Mouse (Mus musculus): ENCODE measurements around the gene Cacna2d2. TPM values are rescaled to one million over a fixed set of nuclear protein-coding genes. Genes with fewer than 3 reads are reported as not detected.

Gene Cacna2d2
- polyA plus RNA-seq, 1 experiment from 2014 or later: 9.8 TPM

DNA sequence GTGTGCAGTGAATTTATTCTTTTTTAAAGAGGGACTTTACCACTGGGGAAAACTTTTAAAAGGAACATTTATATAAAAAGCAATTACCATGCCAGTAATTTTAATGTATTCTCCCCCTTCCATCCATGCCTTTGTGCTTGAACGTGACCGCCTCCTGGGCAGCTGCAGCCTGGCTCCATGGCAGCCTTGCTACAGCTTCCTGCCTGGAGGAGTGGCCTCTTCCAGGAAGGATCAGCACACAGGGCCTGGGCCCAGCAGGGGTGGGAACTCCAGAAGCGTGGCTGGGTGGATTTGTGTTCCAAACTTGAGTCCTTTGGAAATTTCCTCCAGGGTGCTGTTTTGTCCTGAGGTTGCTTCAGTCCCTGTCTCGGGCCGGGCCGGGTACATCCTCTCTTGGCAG is 35.9 kb downstream of the Cacna2d2 start:
- no peak overlapping the region for H3K4me2 ChIP-seq
- H3K36me3 ChIP-seq: no peaks in the 10 kb centered on the region
- no peaks in the 10 kb centered on the region for H3K9me3 ChIP-seq (replicated peaks)
- WGBS: 13% methylated on average over 6 of the region's 6 CpGs
- H3K4me3 ChIP-seq (replicated peaks): no peak overlapping the region
- H3K9ac ChIP-seq (replicated peaks): no peak overlapping the region
- ATAC-seq (ENCODE audit: low FRiP score): no peak
- H3K4me1 ChIP-seq: peaks cover 48% of the 10 kb centered on the region
- peak overlapping the region; percentile 54 for H3K27ac ChIP-seq (replicated peaks)
- H3K27me3 ChIP-seq (replicated peaks): no peaks in the 10 kb centered on the region

DNA sequence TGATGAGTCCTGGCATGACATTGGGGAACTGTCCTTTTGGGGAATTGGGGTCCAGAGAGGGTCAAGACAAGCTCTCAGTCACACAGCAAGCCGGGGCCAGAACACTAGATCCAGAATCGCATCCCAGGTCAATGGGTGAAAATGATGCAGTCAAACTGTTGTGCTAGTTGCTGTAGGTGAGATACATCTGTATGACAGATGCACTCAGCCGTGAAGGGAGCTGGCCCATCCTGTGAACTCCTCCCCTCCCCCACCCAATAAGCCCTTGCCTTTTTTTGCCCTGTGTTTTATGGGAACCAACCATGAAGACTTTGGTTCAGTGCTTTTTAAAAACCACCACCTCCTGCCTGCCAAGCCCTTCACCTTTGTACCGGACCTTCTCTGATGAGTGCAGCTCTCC is 43.5 kb downstream of the Cacna2d2 start:
- H3K36me3 ChIP-seq: no peaks in the 10 kb centered on the region
- ATAC-seq (ENCODE audit: low FRiP score): no peak
- peak overlapping the region; percentile 82 for H3K27ac ChIP-seq (replicated peaks)
- H3K4me3 ChIP-seq (replicated peaks): no peak overlapping the region
- H3K4me1 ChIP-seq: peaks cover 52% of the 10 kb centered on the region
- WGBS: 52% methylated on average over 4 of the region's 4 CpGs
- H3K4me2 ChIP-seq: no peak overlapping the region
- no peaks in the 10 kb centered on the region for H3K9me3 ChIP-seq (replicated peaks)
- H3K9ac ChIP-seq (replicated peaks): no peak overlapping the region
- no peaks in the 10 kb centered on the region for H3K27me3 ChIP-seq (replicated peaks)

DNA sequence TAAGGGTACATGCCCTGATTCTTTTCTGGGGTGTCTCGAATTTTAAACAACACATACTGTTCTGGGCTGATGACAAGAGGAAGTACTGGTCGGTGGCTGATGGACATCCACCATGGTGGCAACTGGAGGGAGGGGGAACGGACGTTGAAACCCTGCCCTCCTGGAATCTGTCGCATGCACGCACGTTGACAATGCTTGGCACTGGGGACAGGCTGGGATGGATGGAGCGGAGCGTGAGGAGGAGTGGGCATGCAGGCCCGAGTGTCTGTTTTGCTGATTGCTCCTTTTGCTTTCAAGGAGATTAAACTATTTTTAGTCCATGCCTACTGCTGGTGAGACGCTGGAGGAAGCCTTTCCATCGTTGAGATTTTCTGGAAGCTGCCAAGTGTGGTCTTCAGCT is 43.9 kb downstream of the Cacna2d2 start:
- Histone ChIP-seq H3K9me3 (replicated peaks) (no peaks in the 10 kb centered on the region), H3K27me3 (replicated peaks) (no peaks in the 10 kb centered on the region), H3K36me3 (no peaks in the 10 kb centered on the region), H3K27ac (replicated peaks) (peak overlapping the region; percentile 82), H3K9ac (replicated peaks) (0 out of 2 replicates have a peak overlapping the region, but pooled peaks have one; percentile 36), H3K4me3 (replicated peaks) (no peak overlapping the region), H3K4me2 (no peak overlapping the region; the same call in 1 of the 2 replicates), H3K4me1 (peaks cover 52% of the 10 kb centered on the region)
- WGBS: 41% methylated on average over 12 of the region's 12 CpGs
- peak; percentile 15; the same call in 1 of the 2 replicates for ATAC-seq (ENCODE audit: low FRiP score)

DNA sequence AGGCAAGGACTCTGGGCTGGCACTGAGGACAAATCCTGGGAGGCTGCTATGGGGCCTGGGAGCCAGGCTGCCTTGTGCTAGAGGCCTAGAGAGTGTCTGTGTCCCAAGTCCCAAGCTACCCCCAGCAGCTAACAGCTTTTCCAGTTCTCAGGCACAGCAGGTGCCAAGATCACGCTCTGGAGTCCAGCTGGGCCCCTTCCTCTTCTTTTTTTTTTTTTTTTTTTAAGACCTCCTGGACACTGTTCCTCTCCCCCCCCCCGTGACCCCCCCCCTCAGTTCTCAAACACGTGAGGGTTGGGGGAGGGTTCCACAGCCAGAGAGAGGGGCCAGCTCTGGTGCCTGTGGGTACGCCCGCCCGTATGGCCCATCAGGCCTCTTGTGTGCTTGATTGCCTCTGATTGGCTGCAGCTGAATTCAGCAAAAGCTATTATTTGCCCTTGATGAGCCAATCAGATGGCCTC is 45.6 kb downstream of the Cacna2d2 start:
- no peak for ATAC-seq (ENCODE audit: low FRiP score)
- no peaks in the 10 kb centered on the region for H3K36me3 ChIP-seq
- no peaks in the 10 kb centered on the region for H3K27me3 ChIP-seq (replicated peaks)
- WGBS: 18% methylated on average over 2 of the region's 6 CpGs
- H3K9me3 ChIP-seq (replicated peaks): no peaks in the 10 kb centered on the region
- H3K27ac ChIP-seq (replicated peaks): peak overlapping the region; percentile 56; the same call in 1 of the 2 replicates
- no peak overlapping the region for H3K4me2 ChIP-seq
- H3K9ac ChIP-seq (replicated peaks): no peak overlapping the region
- peaks cover 65% of the 10 kb centered on the region for H3K4me1 ChIP-seq
- H3K4me3 ChIP-seq (replicated peaks): no peak overlapping the region

DNA sequence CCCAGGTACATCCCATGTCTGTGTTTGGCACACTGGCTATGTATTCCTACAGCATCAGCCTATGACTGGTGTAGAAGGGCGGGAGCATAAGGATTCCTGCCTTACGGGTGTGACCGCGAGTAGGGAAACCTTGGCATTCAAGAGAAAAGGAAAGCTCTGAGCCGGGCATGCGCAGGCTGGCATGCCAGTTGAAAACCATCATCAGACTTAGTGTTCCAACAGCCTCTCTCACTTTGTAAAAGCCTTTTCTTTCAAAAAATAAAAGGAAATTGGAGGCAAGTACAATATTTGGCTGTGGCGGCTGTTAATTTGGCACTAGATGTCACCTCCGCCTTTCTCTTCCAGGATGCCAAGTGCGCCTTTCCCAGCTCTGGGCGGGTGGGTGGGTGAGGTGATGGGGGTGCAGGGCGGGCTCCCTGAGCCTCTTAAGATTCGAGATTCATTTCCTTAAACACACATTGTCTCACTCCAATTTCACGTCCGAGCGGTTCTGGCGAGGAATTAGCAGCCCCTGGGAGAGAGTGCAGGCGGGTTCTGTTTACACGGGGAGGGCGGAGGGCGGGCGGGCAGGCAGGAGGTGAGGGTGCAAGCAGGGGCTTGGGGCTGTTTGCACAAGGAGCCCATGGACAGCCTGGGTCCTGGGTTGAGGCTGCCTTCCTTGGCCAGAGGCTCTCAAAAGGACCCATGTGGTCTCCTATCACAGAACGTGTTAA is 49.5 kb downstream of the Cacna2d2 start:
- Histone ChIP-seq H3K27me3 (replicated peaks) (no peaks in the 10 kb centered on the region), H3K4me1 (peaks cover 53% of the 10 kb centered on the region), H3K9ac (replicated peaks) (no peak overlapping the region), H3K9me3 (replicated peaks) (no peaks in the 10 kb centered on the region), H3K36me3 (no peaks in the 10 kb centered on the region), H3K4me3 (replicated peaks) (no peak overlapping the region), H3K4me2 (no peak overlapping the region), H3K27ac (replicated peaks) (peak overlapping the region; percentile 28)
- 43% methylated on average over 22 of the region's 22 CpGs for WGBS
- no peak for ATAC-seq (ENCODE audit: low FRiP score)

DNA sequence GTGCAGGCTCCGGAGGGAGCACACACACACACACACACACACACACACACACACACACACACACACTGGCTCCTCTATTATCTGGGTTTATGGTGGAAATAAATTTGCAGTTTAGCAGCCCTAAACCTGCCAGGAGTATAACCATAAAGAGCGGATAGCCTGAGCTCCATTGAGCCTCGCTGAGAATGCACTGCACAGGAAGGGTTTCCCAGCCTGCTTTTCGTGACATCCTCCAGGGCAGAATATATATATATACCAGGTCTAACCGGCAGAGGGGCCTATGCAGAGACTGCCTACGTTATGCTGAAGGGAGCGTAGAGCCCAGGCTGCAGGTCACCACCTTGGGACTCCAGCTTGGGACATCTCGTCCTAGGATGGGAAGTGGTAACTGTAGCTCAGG is 52.0 kb downstream of the Cacna2d2 start:
- Histone ChIP-seq H3K9ac (replicated peaks) (no peak overlapping the region), H3K27ac (replicated peaks) (peak overlapping the region; percentile 68)
- 18% methylated on average over 8 of the region's 8 CpGs for WGBS

DNA sequence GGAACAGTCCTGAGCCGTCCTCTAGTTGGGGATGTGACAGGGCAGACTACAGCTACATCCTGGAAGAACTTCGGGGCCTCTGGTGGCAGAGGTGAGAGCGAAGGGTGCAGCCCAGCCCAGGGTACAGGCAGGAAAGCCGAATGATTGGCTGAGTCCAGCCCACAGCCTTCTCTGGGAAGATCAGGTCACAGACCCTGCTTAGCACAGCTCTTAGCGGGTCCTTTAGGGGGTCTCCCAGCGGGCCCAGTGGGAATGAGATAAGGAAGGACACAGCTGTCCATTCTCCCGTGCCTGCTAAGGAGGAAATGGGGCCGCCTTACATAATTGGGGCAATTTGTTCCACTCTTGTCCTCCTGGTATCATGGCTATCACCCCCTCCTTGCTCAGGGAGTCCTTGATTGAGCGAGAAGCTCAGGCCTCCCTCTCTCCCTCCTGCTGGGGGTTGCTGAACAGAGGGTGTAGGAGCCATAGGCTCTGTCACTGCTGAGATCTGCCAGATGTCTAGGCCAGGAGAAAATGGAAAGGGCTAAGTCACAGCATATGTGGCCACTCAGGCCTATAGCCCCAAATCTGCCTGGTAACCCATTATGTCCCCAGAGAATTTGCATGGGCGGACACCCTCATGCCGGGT is 52.6 kb downstream of the Cacna2d2 start:
- ATAC-seq (ENCODE audit: low FRiP score): peak; percentile 19; the same call in 1 of the 2 replicates
- H3K4me1 ChIP-seq: peaks cover 38% of the 10 kb centered on the region
- 28% methylated on average over 11 of the region's 11 CpGs for WGBS
- peak overlapping the region; percentile 68 for H3K27ac ChIP-seq (replicated peaks)
- H3K9me3 ChIP-seq (replicated peaks): no peaks in the 10 kb centered on the region
- no peak overlapping the region for H3K4me3 ChIP-seq (replicated peaks)
- H3K4me2 ChIP-seq: no peak overlapping the region
- no peaks in the 10 kb centered on the region for H3K36me3 ChIP-seq
- H3K9ac ChIP-seq (replicated peaks): no peak overlapping the region
- no peaks in the 10 kb centered on the region for H3K27me3 ChIP-seq (replicated peaks)

More for the DNA sequence above, 52.0 kb downstream of the Cacna2d2 start:
- Histone ChIP-seq H3K27me3 (replicated peaks) (no peaks in the 10 kb centered on the region), H3K4me1 (peaks cover 38% of the 10 kb centered on the region), H3K36me3 (no peaks in the 10 kb centered on the region), H3K9me3 (replicated peaks) (no peaks in the 10 kb centered on the region), H3K4me2 (no peak overlapping the region), H3K4me3 (replicated peaks) (no peak overlapping the region)
- ATAC-seq (ENCODE audit: low FRiP score): peak; percentile 67; the same call in 1 of the 2 replicates

DNA sequence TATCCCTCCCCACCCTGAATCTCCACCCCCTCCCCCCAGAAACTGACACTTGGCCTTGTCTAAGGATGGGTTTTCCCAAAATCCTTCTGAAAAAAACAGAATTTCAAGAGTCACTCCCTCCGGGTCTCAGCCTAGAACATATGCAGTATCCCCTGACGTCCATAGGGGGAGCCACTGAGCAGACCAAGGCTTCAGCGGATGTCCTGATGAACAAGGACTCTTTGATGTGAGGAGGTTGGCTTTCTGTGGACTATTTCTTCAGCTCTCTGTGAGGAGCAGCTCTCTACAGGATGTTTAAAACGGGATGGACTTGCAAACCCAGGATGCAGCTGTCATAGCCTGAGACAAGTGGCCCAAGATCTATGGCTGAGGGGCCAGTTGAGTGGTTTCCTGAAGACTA is 53.1 kb downstream of the Cacna2d2 start:
- Histone ChIP-seq H3K9ac (replicated peaks) (no peak overlapping the region), H3K27ac (replicated peaks) (peak overlapping the region; percentile 68; the same call in 1 of the 2 replicates), H3K27me3 (replicated peaks) (no peaks in the 10 kb centered on the region), H3K9me3 (replicated peaks) (no peaks in the 10 kb centered on the region), H3K36me3 (no peaks in the 10 kb centered on the region), H3K4me3 (replicated peaks) (no peak overlapping the region), H3K4me2 (no peak overlapping the region), H3K4me1 (peaks cover 38% of the 10 kb centered on the region)
- no peak for ATAC-seq (ENCODE audit: low FRiP score)
- WGBS: 32% methylated on average over 4 of the region's 4 CpGs

DNA sequence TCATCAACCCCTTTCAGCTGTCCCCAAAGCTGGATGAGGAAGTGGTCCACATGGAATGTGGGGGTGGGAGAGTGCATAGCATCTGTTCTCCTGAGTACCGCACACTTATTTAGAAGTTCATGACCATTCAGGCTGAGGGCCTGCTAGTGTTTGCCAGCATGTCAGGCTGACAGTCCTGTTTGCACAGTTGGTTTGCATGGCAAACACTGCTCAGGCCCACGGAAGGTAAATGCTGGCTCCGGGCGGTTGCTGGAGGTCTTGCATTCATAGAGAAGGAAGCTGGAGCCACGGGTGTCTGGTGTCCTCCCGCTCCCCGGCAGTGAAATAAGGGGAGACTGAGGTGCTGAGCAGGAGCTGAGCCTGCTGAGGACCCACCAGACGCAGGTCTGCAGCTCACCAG is 53.7 kb downstream of the Cacna2d2 start:
- 83% methylated on average over 8 of the region's 8 CpGs for WGBS

DNA sequence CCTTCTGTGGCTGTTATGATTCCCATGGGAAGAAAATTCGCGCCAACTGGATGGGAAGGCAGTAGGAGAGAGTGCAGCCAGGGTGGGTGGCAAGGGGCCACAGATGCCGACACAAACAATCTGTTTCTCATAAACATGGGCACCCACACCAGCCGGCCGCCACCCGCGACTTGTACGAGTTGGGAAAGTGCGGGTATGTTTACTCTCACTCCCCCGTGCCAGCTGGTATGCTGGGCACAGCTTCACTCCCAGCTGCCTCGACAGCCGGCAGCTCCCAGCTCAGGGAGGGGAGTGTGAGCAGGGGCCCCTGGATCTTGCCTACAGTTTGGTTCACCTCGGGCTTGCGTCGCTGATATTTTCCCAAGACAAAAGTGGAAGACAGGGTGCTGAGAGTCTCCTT is 57.3 kb downstream of the Cacna2d2 start:
- H3K9me3 ChIP-seq (replicated peaks): no peaks in the 10 kb centered on the region
- ATAC-seq (ENCODE audit: low FRiP score): no peak
- no peaks in the 10 kb centered on the region for H3K36me3 ChIP-seq
- no peaks in the 10 kb centered on the region for H3K27me3 ChIP-seq (replicated peaks)
- 57% methylated on average over 15 of the region's 15 CpGs for WGBS
- H3K4me1 ChIP-seq: peaks cover 14% of the 10 kb centered on the region
- H3K9ac ChIP-seq (replicated peaks): no peak overlapping the region
- no peak overlapping the region for H3K27ac ChIP-seq (replicated peaks)
- H3K4me3 ChIP-seq (replicated peaks): no peak overlapping the region
- H3K4me2 ChIP-seq: no peak overlapping the region

More for the DNA sequence above, 53.7 kb downstream of the Cacna2d2 start:
- no peak overlapping the region for H3K4me2 ChIP-seq
- H3K36me3 ChIP-seq: no peaks in the 10 kb centered on the region
- no peak overlapping the region for H3K9ac ChIP-seq (replicated peaks)
- no peak overlapping the region for H3K27ac ChIP-seq (replicated peaks)
- H3K9me3 ChIP-seq (replicated peaks): no peaks in the 10 kb centered on the region
- H3K27me3 ChIP-seq (replicated peaks): no peaks in the 10 kb centered on the region
- H3K4me1 ChIP-seq: peaks cover 38% of the 10 kb centered on the region
- ATAC-seq (ENCODE audit: low FRiP score): no peak
- no peak overlapping the region for H3K4me3 ChIP-seq (replicated peaks)

DNA sequence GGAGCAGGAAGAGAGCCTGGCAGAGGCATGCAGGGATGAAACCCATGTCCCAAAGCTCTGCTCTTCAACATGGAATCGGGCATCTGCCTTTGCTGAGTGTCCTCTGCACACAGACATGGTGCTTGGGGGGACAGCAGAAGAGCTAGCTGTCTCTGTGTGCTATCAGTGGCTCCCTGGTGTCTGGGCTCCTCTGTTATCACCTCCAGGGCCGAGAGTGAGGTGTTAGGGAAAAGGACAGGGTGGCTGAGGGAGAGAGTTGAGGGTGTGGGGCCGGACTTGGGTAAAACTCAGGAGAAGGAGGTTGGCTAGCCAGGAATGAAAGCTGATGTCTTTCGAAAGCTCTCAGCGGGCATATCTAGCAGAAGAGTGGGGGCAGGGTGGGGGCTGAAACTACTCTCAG is 63.5 kb downstream of the Cacna2d2 start:
- no peak overlapping the region for H3K4me2 ChIP-seq
- H3K36me3 ChIP-seq: 0 out of 2 replicates have a peak, but pooled peaks cover 3% of the 10 kb centered on the region
- no peak overlapping the region for H3K9ac ChIP-seq (replicated peaks)
- H3K4me3 ChIP-seq (replicated peaks): no peak overlapping the region
- peaks cover 37% of the 10 kb centered on the region for H3K4me1 ChIP-seq
- no peak for ATAC-seq (ENCODE audit: low FRiP score)
- no peaks in the 10 kb centered on the region for H3K27me3 ChIP-seq (replicated peaks)
- WGBS: 75% methylated on average over 5 of the region's 5 CpGs
- no peaks in the 10 kb centered on the region for H3K9me3 ChIP-seq (replicated peaks)
- H3K27ac ChIP-seq (replicated peaks): no peak overlapping the region

DNA sequence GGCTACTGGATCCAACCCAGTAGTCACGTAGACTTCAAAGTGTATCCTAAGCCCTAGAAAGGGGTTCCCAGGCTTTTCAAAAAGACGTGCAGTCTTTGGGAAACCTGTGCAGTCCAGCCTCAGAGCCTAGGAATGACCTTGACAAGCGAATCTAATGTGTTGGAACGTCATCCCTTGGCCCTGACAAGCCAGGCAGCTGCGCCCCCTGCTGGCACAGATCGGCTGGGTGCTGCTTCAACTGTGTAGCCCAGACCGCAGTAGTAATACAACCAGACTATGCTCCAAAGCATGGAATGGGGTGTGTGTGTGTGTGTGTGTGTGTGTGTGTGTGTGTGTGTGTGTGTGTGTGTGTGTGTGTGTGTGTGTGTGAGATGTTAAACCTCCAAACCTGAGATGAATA is 64.1 kb downstream of the Cacna2d2 start:
- WGBS: 7% methylated on average over 7 of the region's 7 CpGs
- peak; percentile 69 for ATAC-seq (ENCODE audit: low FRiP score)
- Histone ChIP-seq H3K4me2 (no peak overlapping the region), H3K9me3 (replicated peaks) (no peaks in the 10 kb centered on the region), H3K36me3 (0 out of 2 replicates have a peak, but pooled peaks cover 3% of the 10 kb centered on the region), H3K27ac (replicated peaks) (peak overlapping the region; percentile 63; the same call in 1 of the 2 replicates), H3K9ac (replicated peaks) (no peak overlapping the region), H3K4me1 (peaks cover 37% of the 10 kb centered on the region), H3K27me3 (replicated peaks) (no peaks in the 10 kb centered on the region), H3K4me3 (replicated peaks) (no peak overlapping the region)
